Mouse (Mus musculus): ENCODE data around the gene Zfp945. TPM values are rescaled to one million over a fixed set of nuclear protein-coding genes. Genes with fewer than 3 reads are reported as not detected.

The Zfp945 gene
- polyA plus RNA-seq, 1 experiment from 2014 or later, result 24.0 TPM

DNA sequence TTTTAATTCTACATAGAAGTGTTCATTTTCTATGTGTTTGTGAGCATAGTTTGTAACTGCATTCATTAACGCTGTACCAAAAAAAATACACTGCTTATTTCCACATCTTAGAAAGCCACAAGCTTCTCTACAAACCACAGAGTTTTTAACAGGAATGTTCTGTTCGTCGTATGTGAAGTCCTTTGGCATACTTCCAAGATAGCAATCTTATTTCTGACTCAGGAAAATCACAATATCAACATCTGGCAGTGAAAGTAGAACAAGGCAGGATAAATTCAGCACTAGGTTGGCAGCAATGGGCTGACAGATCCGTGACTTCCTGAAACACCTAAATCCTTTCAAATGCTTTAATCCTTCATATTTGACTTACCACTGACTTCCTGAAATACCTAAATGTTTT lies 45.8 kb downstream of the Zfp945 start:
- H3K9ac ChIP-seq (replicated peaks; ENCODE audit: low read length), result no peak overlapping the region
- H3K4me1 ChIP-seq (ENCODE audit: control insufficient read depth, insufficient read depth, low read length), result no peaks in the 10 kb centered on the region
- no peaks in the 10 kb centered on the region for H3K27me3 ChIP-seq (ENCODE audit: control insufficient read depth, insufficient read depth, low read length)
- H3K9me3 ChIP-seq (replicated peaks; ENCODE audit: control insufficient read depth, low read length), result no peaks in the 10 kb centered on the region
- no peak overlapping the region for H3K4me2 ChIP-seq (ENCODE audit: low read depth, low read length)
- WGBS, result 78% methylated on average over 4 of the region's 4 CpGs
- H3K36me3 ChIP-seq (replicated peaks; ENCODE audit: control insufficient read depth, insufficient read depth, low read depth, low read length), result no peaks in the 10 kb centered on the region
- H3K4me3 ChIP-seq (ENCODE audit: low read depth, low read length), result no peak overlapping the region
- no peak for DNase-seq (ENCODE audit: low spot score)
- H3K27ac ChIP-seq (replicated peaks; ENCODE audit: low read depth, low read length), result no peak overlapping the region
- no peak for ATAC-seq (replicated peaks; ENCODE audit: insufficient number of reproducible peaks, low FRiP score, low TSS enrichment, low read depth)

DNA sequence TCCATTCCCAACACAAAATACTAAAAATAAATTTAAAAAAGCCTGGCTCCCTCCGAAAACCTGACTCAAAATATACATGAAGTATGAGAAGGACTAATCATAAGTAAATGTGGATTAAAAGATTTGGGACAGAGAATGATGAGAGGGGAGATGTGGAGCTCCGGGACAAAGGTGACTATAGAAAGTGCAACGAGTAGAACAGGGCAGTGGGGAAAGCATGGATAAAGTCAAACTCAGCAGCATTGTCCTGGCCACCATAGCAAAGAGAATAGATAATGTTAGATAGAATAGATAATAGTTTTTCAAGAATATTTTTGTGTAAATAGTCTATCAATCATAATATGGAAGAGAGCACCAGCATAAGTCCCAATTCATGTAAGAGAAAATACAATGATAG lies 48.7 kb downstream of the Zfp945 start:
- Histone ChIP-seq H3K4me3 (ENCODE audit: low read depth, low read length) (peak overlapping the region; percentile 64), H3K36me3 (replicated peaks; ENCODE audit: control insufficient read depth, insufficient read depth, low read depth, low read length) (no peaks in the 10 kb centered on the region), H3K4me2 (ENCODE audit: low read depth, low read length) (no peak overlapping the region), H3K9ac (replicated peaks; ENCODE audit: low read length) (no peak overlapping the region), H3K4me1 (ENCODE audit: control insufficient read depth, insufficient read depth, low read length) (no peaks in the 10 kb centered on the region), H3K9me3 (replicated peaks; ENCODE audit: control insufficient read depth, low read length) (no peaks in the 10 kb centered on the region), H3K27ac (replicated peaks; ENCODE audit: low read depth, low read length) (no peak overlapping the region), H3K27me3 (ENCODE audit: control insufficient read depth, insufficient read depth, low read length) (no peaks in the 10 kb centered on the region)
- no peak for DNase-seq (ENCODE audit: low spot score)
- WGBS, result 75% methylated on average over 3 of the region's 3 CpGs
- no peak for ATAC-seq (replicated peaks; ENCODE audit: insufficient number of reproducible peaks, low FRiP score, low TSS enrichment, low read depth)

DNA sequence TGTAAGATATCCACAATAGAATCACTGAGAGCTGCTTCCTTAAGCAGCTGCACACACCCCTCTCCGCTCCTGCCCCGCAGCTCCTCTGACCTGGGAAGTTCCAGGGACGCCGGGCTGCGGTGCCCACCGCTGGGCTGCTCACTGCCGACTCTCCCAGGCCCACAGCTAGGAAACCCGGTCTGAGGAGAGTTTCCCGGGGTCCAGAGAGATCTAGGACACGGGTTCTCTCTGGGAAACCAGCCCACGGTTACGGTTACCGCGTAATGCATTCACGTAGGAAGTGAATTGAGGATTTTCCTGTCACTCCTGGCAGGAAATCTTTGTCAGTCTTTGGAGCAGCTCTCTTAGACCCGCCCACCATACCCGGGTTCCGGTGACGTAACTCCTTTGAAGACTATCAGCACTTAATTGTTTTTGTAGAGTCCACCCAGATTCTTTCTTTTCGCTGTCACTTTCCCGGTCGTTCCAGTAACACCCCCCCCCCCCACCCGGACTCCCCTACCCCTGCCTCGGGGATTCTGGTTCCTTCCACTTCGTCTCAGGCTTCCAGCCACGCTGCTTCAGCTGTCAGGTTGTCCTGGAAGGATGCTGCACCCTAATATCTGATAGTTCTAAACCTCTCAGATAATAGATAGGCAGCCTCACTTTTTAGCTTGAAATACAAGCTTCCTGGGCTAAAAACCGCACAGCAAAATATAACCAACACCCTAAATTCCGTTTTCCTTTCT lies 49.3 kb downstream of the Zfp945 start:
- H3K27ac ChIP-seq (replicated peaks; ENCODE audit: low read depth, low read length), result no peak overlapping the region; the same call in 1 of the 2 replicates
- H3K27me3 ChIP-seq (ENCODE audit: control insufficient read depth, insufficient read depth, low read length), result no peaks in the 10 kb centered on the region
- WGBS, result 3% methylated on average over 28 of the region's 28 CpGs
- H3K4me2 ChIP-seq (ENCODE audit: low read depth, low read length), result peak overlapping the region; percentile 39
- peak; percentile 94 for ATAC-seq (replicated peaks; ENCODE audit: insufficient number of reproducible peaks, low FRiP score, low TSS enrichment, low read depth)
- no peaks in the 10 kb centered on the region for H3K4me1 ChIP-seq (ENCODE audit: control insufficient read depth, insufficient read depth, low read length)
- no peaks in the 10 kb centered on the region for H3K9me3 ChIP-seq (replicated peaks; ENCODE audit: control insufficient read depth, low read length)
- DNase-seq (ENCODE audit: low spot score), result peak; percentile 90
- H3K4me3 ChIP-seq (ENCODE audit: low read depth, low read length), result peak overlapping the region; percentile 64
- peak overlapping the region; percentile 85 for H3K9ac ChIP-seq (replicated peaks; ENCODE audit: low read length)
- H3K36me3 ChIP-seq (replicated peaks; ENCODE audit: control insufficient read depth, insufficient read depth, low read depth, low read length), result no peaks in the 10 kb centered on the region

- no peaks in the 10 kb centered on the region for H3K9me3 ChIP-seq (replicated peaks; ENCODE audit: control insufficient read depth, low read length)
- no peaks in the 10 kb centered on the region for H3K4me1 ChIP-seq (ENCODE audit: control insufficient read depth, insufficient read depth, low read length)
- no peak for ATAC-seq (replicated peaks; ENCODE audit: insufficient number of reproducible peaks, low FRiP score, low TSS enrichment, low read depth)
Measured at GRCm38 (mm10) chr17:22799707-22800106, 67.2 kb downstream of the Zfp945 start.

More at GRCm38 (mm10) chr17:22799707-22800106, 67.2 kb downstream of the Zfp945 start:
- no peak overlapping the region for H3K9ac ChIP-seq (replicated peaks; ENCODE audit: low read length)
- DNase-seq (ENCODE audit: low spot score), result no peak
- H3K4me3 ChIP-seq (ENCODE audit: low read depth, low read length), result no peak overlapping the region
- 74% methylated on average over 2 of the region's 2 CpGs for WGBS
- H3K36me3 ChIP-seq (replicated peaks; ENCODE audit: control insufficient read depth, insufficient read depth, low read depth, low read length), result no peaks in the 10 kb centered on the region
- H3K4me2 ChIP-seq (ENCODE audit: low read depth, low read length), result no peak overlapping the region
- no peak overlapping the region for H3K27ac ChIP-seq (replicated peaks; ENCODE audit: low read depth, low read length)
- no peaks in the 10 kb centered on the region for H3K27me3 ChIP-seq (ENCODE audit: control insufficient read depth, insufficient read depth, low read length)

Other genes with a start within 250 kb of the Zfp945 start
- gene Vmn2r113, start 75.8 kb upstream of the Zfp945 start, polyA plus RNA-seq (2014; fragmentation: Nextera tagmentation; extraction: Ambion mirVana), result not detected in 2 replicates
- not detected in 2 replicates for gene Vmn2r-ps130, start 194.0 kb upstream of the Zfp945 start, polyA plus RNA-seq (2014; fragmentation: Nextera tagmentation; extraction: Ambion mirVana)